Mouse (Mus musculus) ES-Bruce4 (cell line): Measurements from ENCODE around the gene Ism1.

ENCODE experiments used
- CTCF ChIP-seq: IDR thresholded peaks from one replicate; pipeline ENCODE4 v1.8.1; 2011; ENCODE audit warnings: low read depth, low read length
- POLR2A ChIP-seq: IDR thresholded peaks from one replicate; pipeline ENCODE4 v1.8.1; 2011; ENCODE audit warnings: low read length; ENCODE audit not compliant: insufficient read depth

GRCm38 (mm10) chr2:139778283-139778682, 100.3 kb downstream of the Ism1 start:
- TF ChIP-seq POLR2A (no peak), CTCF (peak; percentile 56)
